Mouse (Mus musculus): Measurements from ENCODE around the gene Asb2.
A peak's percentile ranks its signal among the peaks of the same experiment; 100 is the strongest.

The Asb2 gene

DNA sequence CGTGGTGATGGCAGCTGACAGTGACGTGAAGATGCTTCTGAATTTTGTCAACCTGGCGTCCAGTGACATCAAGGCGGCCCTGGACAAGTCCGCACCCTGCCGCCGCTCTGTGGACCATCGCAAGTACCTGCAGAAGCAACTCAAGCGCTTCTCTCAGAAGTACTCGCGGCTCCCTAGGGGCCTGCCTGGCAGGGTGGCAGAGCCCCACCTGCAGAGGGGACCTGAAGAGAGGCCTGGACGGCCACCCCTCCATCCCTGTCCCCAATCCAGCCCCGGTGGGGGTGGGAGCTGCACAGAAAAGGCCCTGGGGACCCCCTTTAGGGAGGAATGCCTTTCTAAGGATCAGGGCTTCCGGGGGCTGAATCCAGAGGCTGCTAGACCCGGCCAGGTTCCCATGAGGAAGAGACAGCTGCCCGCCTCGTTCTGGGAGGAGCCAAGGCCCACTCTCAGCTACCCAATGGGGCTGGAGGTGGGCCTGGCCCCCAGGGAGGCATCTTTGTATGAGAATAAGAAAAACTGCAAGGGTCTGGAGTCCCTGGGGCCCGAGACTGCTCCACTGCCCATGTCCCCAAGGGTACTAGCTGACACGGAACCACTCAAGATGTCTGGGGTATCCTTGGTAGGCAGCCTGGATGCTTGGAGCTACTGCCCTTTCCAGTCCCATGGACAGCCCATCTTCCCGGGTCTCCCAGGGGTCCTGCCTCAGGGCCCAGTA, 39.8 kb downstream of the Asb2 start:
- DNase-seq (ENCODE audit: low spot score in 2 of 2), result no peak

DNA sequence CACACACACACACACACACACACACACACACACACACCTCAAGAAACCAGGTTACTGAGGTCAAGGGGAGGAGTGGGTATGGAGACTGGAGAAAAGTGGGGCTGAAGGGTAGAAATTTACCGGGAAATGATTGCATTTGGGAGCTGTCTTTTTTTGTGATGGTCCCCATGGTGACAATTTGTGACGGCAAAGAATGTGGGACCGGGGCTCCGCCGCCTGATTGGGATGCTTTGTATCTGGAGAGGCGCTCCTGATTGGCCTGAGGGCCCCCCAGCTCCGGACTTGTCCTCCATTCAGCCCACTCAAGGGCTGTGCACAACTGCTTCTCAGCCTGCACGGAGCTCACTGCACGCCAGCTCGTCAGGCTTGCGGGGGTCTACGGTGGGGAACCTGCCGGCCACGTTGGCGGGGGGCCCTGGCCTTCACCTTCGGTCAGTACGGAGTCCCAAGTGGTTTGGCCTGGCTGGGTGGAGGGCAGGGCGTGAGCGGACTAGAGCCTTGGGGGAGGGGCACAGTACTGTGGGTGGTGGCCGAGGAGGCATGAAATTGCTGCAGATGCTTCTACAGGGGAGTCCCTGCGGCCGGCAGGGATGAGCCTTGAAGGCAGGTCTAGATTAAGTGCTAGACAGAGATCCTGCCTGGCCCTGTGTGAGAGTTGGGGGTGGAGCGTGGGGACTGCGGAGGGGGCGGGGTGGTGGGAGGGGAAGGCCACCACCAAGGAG, 41.0 kb downstream of the Asb2 start:
- no peak for DNase-seq (ENCODE audit: low spot score in 2 of 2)

DNA sequence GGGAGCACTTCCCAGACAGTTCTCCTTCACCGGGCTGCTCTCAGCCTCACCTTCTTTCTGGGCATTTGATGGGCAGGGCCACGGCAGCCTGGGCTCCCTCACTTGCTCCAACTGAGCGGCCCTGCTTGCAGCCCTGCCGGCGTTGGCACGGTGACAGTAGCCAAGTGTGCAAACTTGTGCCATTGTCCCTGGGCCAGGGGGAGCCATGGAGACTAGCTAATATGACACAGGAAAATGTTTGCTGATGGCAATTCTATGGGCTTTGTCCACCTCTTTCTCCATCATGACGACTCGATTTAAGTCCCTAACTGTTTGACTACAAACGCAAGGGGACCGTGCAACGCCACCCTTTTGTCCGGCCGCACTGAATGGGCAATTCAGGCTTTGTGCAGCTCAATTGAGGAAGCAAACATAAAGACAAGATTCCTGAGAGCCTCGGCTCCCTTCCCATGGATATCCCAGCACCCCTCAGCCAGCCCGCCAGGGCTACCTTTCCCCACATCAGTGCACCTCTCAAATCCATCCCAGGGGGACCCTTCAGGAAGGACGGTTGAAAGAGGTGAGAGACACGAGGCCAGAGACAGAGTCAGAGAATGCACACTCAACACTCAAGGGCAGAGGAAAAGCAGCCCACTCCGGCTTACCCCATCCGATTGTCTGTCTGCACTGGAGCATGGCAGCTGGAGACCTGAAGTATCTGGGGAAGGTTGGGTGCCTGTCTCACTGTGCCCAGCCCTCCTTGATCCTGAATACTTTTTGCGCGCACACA, 41.7 kb downstream of the Asb2 start:
- DNase-seq (ENCODE audit: low spot score in 2 of 2), result no peak

DNA sequence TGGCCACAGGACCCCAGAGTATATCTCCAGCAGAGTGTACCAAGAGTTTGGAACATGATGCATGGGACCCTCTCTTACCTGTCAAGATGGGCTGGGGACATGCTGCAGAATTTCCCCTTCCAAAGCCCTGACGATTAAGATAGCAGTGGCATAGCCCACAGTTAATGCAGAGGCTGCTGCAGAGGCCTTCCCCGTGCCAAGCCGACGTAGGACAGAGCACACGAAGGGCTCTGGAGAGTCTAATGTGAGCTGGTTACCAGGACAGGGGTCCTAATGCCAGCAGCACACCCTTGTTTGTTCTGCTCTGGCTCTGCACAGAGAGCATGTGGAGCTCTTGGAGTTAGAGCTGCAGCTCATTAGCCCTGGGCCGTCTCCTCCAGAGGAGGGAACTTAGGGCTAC, 42.5 kb downstream of the Asb2 start:
- DNase-seq (ENCODE audit: low spot score in 2 of 2), result no peak

DNA sequence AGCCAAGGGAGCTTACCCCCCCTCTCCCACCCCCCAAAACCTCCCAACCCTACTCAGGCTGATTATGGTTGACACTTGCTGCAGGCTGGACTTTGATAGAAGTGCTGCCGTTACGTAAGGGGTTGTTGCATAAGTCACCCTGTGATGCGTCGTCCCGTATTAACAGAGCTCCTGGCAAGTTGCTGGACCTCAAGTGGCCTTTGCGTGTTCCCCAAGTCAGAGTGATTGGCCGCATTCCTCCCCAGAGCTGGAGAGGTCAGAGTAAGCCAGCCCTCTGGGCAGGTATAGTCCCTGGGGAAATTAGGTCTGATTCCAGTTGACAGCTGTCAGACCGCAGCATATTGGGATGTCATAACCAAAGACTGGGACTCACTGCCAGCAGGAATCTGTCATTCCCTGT, 43.9 kb downstream of the Asb2 start:
- no peak for DNase-seq (ENCODE audit: low spot score in 2 of 2)

DNA sequence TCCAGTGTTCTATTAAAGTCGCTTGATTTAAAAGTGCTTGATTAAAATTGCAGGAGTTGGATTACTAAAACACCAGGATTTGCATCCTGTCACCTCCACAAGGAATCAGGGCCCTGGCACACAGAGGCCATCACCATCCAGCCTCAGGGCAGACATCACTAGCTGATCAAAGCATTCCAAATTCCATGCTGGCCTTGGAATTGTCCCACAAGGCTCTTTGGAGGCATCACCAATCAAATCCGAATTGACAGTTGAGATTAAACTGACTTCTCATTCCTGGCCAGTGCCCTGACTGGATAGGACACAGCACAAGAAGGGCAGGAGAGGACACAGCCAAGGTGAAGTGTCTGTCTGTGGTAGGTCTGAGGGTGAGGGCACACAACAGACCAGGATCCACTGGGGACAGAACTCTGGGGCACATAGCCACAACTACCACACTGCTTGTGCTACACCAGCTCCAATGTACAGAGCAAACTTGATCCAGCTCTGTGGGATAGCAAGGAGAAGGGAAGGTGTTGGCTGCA, 45.0 kb downstream of the Asb2 start, which contains the start of gene Fam181a:
Gene Fam181a (plus strand): TSS at position 232 of the 524 bp plus-strand sequence.
- no peak for DNase-seq (ENCODE audit: low spot score in 2 of 2)

DNA sequence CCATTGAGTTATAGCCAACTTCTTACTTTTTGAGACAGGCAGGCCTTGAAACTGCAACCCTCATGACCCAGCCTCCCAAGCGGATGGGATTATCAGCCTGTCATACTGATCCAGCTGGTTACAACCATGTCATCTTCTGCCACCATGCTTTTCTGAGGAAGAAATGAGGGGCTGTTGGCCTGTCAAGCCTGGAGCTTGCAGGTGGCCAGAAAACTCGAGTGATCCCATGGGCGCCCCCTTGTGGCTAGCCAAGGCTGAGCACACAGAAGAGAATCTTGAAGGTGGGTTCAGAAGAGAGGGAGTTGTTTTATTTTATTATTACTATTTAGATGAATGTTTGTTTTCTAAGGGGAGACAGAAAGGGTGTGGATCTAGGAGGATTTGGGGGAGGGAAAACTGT, 49.1 kb downstream of the Asb2 start:
- no peak for DNase-seq (ENCODE audit: low spot score in 2 of 2)

DNA sequence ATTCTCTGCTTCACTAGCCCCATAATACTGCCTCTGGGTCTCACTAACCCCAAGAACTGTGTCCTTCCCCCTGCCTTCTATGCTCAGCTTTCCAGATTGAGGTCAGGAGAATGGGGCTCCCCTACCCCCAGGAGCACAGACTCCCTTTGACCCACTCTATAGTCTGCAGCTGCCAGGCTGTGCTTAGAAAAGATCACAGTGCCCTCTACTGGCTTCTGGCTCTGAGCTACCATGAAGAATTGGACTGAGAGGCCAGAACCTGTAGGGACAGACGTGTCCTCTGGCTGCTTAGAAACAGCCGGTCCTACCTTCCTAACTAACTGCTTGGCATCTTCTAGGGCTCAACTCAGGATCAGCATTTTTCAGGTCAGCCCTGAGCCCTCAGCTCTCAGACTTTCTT, 49.6 kb downstream of the Asb2 start:
- no peak for DNase-seq (ENCODE audit: low spot score in 2 of 2)

DNA sequence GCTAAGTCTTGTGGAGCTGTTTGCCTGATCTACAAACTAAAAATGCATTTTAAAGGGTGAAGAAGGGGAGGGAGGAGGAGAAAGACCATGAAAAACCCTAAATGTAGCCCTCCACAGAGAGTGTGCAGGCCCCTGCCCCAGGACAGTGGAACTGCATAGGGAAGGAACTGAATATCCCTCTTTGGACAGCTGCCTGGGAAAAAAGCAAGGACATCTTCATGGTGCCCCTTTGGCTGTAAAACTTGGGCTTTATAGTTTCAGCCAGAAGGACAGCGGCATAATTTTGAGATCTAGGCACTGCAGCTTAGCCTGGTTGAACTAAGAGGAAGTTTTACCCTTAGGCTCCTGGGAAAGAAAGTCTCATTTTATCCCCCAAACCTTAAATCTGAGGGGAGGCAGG, 52.8 kb downstream of the Asb2 start:
- DNase-seq (ENCODE audit: low spot score in 2 of 2), result no peak

DNA sequence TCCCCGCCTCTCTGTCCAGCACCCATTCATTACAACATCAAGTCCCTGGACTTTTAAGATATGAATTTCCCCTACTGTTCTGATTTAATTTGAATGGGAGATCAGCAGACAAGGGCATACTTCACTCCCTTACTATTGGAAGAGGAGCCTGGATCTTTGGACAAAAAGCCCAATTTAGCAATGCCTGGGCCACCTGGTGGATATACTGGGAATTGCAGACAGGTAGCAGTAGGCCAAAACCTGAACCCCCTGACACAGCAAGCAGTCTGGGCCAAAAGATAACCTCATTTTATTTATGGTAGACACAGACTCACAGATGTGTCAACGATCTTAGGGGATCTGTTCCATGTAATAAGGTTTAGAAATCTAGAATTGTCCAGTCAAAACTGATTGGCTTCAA, 54.2 kb downstream of the Asb2 start:
- no peak for DNase-seq (ENCODE audit: low spot score in 2 of 2)

DNA sequence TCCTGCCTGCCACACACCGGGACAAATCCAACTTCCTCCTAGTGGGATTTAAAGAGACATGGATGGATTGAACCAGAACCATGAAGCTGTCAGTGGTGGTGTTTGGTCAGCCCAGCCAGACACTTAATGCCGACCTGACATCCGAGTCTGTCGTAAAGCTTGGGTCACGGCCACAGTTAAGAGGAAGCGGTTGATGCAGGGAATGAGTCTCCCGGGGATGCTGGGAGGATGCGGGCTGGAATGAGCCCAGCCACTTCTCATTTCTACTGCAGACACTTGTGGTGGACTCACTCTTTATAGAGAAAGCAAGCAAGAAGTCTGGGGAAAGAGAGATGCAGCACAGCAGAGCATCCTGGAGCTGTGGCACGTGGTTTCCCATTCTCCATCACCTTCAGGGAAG, 55.3 kb downstream of the Asb2 start:
- DNase-seq (ENCODE audit: low spot score in 2 of 2), result no peak

DNA sequence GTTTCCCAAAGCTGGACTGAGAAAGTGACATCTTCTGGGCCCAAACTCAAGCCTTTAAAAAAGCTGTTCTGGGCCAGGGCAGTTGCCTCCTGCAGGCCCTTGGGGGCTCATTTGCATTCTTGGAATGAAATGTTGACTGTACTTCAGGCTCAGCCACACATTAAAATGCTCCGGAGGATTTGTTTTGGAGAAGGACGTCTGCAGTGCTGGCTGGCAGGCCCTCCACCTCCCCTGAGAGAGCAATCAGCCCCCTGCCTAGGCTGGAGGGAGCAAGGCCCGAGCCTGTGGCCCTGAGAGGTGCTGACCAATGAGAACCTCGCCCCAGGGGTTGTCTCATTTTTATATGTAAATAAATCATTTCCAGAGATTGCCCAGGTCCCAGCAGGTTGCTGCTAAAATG, 59.5 kb downstream of the Asb2 start:
- DNase-seq (ENCODE audit: low spot score in 2 of 2), result no peak

DNA sequence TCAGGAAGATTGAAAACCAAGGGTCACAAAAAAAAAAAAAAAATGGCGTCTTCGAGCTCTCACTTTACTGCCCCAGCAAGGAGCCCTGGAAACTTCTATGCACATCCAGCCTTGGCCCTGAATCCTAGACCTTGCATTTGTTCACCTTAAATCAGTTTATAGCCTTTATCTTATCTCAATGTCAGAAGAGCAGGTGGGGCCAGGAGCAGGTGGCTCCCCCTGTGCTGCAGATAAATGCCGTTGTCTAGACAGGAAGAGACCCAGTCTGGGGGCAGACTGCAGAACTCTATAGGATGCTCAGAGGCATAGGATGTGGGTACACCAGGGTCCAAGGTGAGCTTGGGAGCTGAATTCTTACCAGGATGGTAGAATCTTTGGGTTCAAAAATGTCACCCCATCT, 63.4 kb downstream of the Asb2 start:
- no peak for DNase-seq (ENCODE audit: low spot score in 2 of 2)

DNA sequence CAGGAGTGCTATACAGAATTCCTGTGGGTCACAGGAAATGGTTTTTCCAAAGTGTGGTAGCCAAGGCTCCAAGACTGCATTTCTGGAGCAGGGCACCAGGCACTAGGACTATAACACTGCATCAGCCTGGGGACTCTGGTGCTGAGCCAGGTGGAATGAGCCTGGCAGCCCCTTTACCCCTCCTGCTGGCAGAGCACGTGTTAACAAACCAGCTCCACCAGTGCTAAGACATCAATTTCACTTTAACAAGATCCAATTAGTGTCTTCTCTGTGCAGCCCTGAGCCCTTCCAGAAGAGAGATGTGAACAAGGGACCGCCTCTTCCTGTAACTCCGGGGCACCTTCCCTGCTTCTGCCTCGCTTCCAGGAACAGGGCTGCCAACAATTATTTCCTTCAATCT, 68.5 kb downstream of the Asb2 start:
- no peak for DNase-seq (ENCODE audit: low spot score in 2 of 2)

DNA sequence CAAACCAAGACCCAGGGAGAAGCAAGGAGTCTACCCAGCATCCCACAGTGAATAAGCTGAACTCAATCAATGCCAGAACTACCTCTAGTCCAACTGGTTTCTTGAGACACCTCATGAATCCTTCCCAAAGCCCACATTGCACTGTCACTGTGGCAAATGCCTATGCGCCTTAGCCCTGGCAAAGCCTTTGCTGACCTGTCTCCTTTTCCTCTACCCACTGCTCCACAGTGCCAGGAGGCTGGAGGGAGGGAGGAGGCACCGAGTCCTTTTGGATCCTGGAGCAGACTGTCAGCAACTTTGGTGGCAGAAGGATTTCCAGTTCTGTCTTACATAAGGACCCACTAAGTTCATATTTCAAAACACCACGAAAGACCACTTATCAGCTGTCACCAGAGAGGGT, 72.4 kb downstream of the Asb2 start:
- DNase-seq (ENCODE audit: low spot score in 2 of 2), result no peak

DNA sequence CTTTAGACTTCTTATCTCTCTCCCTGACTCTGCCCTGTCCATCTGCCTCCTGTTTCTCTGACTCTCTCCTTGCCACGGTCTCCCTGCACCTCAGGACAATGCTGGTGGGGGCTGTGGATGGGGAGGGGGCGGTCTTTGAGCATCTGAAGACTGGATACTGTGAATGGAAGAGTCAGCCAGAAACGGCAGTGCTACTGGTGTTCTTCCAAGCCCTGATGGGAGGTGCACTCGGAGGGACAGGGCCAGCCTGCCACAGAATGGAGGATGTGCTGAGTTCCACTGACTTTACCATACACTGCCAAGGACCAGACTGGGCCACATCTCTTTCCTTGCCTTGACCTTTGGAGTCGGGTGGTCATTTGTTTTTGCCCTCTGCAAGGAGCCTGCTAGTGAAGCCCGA, 72.9 kb downstream of the Asb2 start:
- DNase-seq (ENCODE audit: low spot score in 2 of 2), result no peak

DNA sequence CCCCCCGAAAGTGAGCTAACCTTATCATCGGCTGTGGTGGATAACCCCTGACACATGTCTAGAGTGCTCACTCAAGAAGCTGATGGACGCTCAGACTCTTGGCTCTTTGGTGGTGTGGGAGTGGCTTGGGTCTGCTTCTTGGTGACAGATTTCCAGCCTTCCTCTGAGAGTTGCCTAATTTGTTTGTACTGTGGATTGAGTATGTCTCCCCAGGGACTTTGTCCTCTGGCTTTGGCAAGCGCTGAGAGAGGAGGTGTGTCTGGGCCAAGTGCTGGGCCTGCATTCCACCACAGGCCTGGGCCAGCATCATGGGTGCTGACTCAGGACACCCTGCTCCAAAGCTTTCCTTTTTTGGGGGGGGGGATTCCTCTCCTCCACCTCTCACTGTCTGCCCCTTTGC, 73.9 kb downstream of the Asb2 start:
- no peak for DNase-seq (ENCODE audit: low spot score in 2 of 2)

DNA sequence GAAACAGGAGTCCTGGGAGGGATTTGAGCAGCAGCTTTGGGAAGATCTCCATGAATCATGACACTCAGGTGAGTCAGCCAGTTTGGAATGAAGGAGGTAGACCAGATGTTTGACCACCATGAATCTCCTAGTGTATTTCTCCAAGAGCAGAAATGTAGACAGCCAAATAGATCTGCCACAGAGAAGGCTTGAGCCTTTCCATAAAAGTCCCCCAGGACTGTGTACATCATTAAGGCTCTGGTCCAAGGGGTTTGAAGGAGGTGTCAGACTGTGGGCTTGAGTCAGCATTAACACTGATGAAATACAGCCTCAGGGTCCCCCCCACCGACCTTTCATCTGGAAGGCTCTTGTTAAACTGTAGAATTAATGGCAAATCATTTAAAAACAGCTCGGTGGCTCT, 74.3 kb downstream of the Asb2 start:
- DNase-seq (ENCODE audit: low spot score in 2 of 2), result no peak

DNA sequence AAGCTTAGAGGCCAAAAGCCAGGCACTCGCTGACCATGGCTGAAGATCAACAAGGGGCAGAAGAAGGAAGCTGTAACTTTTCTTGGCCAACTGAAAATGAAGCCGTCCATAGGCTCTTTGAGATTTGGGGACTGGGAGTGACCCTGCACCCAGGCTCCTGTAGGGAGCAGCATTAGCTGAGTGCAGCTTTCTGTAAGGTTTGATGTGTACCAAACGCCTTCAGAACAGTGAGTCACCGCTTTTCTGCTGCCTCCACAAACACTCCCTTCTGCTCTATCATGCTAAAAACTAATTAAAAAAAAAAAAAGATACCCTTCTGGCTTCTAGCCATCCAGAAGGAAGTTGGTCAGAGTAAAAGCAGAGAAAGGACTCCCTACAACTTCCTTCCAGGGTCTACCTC, 79.4 kb downstream of the Asb2 start:
- no peak for DNase-seq (ENCODE audit: low spot score in 2 of 2)

DNA sequence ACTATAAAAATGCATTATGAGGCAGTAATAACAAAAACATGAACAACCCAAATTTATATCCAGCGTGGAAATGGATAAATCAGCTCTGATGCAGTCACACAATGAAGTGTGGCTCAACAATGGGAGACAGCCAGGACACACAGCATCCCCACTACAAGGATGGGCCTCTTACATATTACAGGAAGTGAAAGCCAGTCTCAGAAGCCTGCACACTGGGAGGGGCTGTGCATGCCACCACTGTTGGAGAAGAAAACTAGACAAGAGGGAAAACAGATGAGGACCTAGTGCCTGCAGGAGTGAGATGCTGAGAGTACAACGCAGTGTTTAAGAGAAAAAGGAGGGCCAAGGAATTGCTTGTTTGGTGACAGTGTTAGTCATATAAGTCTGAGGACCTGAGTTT, 82.1 kb downstream of the Asb2 start:
- DNase-seq (ENCODE audit: low spot score in 2 of 2), result no peak

DNA sequence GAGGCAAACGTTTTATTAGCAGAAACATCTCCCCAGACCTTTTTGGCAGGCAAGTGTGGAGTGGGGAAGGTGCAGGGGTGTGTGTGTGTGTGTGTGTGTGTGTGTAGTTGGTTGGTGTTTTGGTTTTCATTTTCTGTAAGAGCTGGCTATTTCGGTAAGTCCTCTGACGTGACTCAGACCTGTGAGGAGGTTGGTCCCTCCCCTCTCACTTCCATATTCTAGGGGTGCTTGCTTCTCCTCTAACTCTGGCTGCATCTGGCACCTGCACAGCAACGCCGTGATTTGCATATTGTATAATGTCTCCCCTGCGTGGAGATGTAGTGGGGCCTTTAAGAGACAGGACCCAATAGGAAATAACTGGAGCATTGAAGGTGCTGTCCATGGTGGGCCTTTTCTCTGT, 82.8 kb downstream of the Asb2 start:
- peak; percentile 33 to 37 for DNase-seq (ENCODE audit: low spot score in 2 of 2)

DNA sequence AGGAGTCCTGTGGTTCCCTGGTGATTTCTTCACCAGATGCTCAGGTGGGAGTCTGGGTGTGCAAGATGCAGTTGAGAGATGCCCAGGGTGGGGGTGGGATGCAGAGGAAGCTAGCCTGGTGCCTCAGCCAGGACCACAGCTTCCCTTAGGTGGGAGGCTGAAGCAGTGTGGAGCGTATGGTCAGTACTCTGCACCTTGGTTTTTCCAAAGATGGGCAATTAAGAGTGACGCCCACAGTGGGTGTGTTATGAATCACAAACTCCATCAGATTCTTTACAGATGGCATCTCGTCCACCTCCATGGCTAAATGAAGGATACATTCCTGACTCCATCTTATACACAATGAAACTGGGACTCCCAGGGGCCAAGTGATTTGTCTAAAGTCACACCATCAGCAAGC, 83.6 kb downstream of the Asb2 start:
- no peak for DNase-seq (ENCODE audit: low spot score in 2 of 2)

All from spleen, postnatal 36 days (tissue).